Mouse (Mus musculus) cerebellum, postnatal 36 days (tissue): Measurements from ENCODE around the gene 2310079G19Rik.

Experiments used
- DNase-seq, 2 experiments: peaks; one replicate each; pipeline ENCODE4 v3.0.0; 2021 to 2022; ENCODE audit warnings: mixed read lengths in 2 of 2

The 2310079G19Rik gene

DNA sequence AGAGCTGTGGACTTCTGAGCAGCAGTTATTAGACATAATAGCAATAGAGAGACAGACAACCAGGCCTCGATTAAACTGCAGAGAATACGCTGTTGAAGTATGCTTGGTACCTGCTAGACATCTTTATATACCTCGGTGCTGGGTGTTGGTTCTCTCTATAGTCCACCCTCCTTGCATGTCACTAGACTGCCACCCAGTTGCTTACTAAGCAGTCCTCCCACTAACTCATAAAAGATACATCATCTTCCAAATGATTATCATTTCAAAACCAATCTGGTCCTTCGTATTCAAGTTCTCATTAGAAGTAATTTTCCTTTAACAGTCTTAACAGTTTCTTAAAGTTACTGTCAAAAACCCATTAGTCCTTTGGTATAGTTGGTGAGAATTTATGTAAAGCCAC lies at the start of gene 2310079G19Rik:
2310079G19Rik (minus strand) TSS at position 101 of the 400 bp plus-strand sequence.
- DNase-seq = no peak

- no peak for DNase-seq
These were observed 44.1 kb upstream of the 2310079G19Rik start, which contains the start of gene Krtap27-1 for GRCm38 (mm10) chr16:88671571-88671970. Krtap27-1 (minus strand) TSS chr16:88671671.

DNA sequence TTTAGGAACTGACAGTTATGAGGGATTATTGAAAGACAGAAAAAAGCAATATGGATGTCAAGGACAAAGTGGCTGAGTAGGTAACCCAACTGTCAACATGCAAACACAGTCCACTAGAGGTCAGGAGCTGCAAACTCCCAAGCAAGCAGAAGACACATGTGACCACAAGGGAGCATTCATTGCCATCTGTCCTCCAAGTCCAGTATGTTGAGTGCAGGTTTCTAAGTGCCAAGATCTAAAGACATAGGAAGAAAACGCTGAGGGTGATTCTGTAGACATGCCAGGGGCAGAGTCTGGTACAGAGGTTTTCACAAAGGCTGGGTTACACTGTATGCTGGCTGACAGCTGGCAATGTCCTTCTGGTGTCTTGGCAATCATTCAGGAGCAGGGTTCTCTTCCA lies 30.0 kb upstream of the 2310079G19Rik start:
- no peak for DNase-seq

DNA sequence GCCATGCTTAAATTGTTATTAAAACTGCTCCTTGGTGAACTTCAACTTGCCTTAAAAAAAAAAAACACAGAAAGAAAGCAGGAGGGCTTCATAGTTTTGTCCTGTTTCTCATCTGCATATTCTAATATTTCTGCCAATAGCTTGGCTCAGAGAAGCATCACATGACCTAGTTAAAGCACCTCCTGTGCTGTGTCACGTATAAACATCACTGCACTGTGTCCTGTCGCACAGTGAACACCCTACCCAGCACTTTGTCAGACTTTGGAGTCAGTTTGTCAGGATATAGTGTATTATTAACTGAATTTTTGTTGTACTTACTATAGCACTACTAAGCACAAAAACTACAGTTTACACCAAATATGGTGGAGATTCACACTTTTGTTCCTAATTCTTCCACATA lies 24.5 kb upstream of the 2310079G19Rik start:
- DNase-seq = no peak

DNA sequence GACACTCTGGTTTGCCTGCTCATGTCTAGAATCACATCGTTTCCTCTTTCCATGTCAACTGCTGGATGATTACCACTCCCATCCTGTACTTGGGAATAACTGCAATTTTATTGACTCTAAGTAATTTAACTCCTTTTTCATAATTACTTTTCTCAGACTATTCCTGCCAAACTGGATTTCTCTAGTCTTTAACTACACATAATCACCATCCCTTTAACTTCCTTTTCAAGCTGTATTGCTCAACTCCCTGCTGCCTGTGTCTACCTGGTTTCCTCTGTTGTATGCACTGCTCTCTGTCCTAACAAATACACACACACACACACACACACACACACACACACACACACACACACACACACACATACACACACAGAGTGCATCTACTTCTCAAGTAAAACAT lies 23.6 kb upstream of the 2310079G19Rik start:
- no peak for DNase-seq

- no peak for DNase-seq
These were observed 19.9 kb upstream of the 2310079G19Rik start, which contains the start of gene Krtap26-1 for GRCm38 (mm10) chr16:88647358-88647846. Krtap26-1 (minus strand) TSS chr16:88647796.

DNA sequence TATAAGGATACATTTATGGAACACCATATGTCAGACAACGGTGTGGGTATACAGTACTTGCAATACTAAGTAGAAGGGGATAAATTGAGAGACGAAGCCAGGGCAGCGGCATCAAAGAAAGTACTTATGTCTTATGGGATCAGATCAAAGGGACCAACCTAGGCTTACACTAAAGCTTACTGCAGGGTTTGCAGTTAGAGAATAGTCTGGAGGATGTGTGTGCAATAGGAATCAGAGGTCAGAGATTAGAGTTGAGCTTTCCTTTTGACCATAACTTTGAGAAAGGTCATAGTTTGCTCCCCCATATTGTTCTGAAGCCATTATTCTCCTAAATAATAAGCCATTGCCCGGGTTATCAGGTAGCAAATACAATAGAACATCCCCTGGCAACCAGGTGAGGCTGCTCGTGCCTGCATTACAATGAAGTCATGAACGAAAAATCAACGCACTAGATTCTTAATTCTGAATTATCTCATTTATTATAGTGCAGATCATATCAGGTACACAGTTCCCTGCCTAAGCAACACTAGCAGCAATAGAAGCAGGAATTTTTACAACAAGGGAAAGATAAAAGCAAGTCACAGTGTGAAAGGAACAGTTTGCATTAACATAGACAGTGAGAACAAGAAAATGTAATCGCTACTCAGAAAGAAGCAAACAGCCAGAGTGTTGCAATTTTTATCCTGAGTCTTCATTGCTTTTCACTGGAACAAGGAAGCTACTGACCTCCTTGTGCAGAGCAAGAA lies 19.1 kb upstream of the 2310079G19Rik start:
- no peak for DNase-seq

DNA sequence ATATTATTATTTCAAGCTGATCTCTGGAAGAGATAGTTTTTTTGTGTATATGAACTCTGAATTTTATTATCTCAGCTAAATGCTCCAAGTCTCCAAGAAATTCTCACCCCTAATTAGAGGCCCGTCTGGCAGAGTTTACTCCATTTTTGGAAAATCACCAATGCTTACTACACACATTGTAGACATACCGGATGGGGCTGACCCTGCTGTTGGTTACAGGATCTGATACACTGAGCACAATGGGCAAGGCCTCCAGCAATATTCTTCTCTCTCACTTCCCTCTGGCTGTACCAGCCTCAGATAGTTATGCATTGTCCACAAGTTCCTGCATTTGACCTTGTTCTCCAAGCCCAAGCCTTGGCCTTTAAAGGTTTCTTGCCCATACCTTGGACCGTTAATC lies 12.6 kb upstream of the 2310079G19Rik start:
- DNase-seq = no peak

GRCm38 (mm10) chr16:88635142-88635541 lies 7.7 kb upstream of the 2310079G19Rik start:
- no peak for DNase-seq

GRCm38 (mm10) chr16:88631474-88631873 lies 4.0 kb upstream of the 2310079G19Rik start:
- no peak for DNase-seq

DNA sequence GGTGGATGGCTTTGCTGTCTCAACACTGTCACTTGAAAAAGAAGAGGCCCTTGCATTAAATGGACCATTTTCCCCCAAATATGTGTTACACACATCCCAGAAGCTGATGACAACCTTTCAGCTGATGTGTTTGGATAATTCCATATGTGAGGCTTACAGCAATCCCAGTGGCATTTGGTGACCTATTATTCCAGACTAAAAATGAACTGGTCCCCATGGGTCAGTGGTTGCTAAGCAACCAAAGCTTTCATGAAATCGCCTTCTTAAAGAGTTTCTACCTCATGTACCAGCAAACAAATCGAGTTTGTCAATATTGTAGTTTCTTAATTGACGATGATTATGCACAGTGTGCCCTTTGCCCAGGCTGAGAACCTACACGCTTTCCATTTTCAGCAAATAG lies 14.8 kb downstream of the 2310079G19Rik start:
- no peak for DNase-seq

DNA sequence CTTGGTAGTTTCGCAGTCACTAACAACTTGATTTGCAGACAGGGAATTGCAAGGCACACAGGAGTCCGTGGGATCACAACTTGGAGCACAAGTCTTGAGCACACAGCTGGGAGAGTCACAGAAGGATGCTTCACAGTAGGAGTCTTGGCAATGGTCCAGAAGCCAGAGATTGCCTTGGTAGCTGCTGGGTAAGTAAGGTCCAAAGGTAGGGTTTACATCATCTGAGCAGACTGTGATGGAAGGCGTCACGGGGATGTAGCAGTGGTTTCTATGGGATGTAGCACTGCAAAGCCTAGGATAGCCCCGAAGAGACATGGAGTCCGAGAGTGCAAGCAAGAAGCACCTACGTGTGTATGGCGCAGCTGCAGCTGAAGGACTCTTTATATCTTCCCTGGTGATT lies 15.5 kb downstream of the 2310079G19Rik start, which contains the start of gene Krtap24-1:
Krtap24-1 (minus strand) TSS at position 358 of the 400 bp plus-strand sequence.
- DNase-seq = no peak

- DNase-seq = no peak
These were observed 22.9 kb downstream of the 2310079G19Rik start for GRCm38 (mm10) chr16:88604570-88604969.

- DNase-seq = no peak
These were observed 25.0 kb downstream of the 2310079G19Rik start for GRCm38 (mm10) chr16:88602464-88602863.

DNA sequence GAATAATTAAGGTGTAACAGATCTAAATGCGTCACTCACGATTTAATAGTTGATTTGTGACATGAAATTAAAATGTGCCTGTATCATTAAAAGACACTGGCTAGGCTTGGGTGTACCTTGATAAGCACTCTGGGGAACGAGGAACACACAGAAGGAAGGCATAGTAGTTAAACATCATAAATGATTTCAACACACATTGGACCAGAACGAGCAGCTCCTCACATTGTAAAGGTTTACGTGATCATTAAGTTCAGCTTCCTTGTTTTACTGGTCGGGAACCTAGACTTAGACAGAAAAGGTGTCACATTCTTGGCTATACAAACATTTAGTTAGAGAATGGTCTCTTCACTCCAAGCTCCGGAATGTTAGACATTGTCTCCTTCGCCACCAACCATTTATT lies 27.2 kb downstream of the 2310079G19Rik start:
- no peak for DNase-seq

DNA sequence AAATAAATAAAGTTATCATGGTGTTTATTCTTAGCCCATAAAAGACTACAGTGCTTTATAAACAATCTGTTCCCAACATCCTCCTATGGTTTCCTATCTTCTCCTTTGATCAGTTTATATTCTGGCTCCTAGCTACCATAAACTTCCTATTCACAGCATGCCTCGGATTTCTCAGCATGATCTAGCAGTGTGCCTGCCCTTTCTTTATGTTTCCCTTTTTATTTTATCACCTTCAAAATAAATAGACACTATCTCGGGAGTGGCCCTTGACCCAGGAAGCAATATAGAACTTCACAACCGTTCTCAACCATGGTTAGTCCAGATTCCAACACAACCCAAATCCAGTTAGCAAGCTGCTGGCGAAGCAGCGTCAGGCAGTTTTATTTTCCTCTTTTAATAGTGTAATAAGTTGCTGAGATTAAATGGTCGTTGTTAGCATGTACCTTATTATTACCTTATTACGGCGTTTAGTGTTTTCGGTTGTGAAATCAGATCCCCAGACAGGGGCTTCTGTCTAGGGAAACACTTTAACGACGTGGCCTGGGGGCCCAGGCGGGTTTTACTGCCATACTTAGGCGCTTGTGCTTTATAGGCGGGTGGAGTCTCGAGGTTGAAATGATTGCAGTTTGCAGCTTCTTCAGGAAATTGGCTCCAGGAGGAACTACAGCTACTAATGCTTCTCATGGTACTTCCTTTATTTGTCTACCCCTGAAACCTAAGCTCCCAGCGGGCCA lies 27.8 kb downstream of the 2310079G19Rik start:
- DNase-seq = no peak

DNA sequence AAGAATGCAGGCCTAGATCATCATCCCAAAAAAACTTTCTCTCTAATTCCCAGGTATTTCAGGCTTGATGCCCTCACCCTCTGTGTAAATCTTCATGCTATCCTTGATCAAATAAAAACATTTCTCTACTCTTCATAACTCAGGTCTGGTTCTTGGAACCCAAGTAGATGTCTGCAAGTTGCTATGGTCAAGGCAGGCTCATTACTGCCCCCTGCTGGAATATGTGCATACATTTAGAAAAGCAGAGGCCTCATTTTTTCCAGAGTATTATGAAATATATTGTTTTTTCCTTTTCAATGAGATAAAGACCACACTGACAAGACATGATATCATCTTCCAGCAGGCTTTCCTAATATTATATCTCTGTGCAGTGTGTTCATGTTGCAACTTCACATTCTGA lies 34.7 kb downstream of the 2310079G19Rik start:
- DNase-seq = no peak

- no peak for DNase-seq
These were observed 44.1 kb downstream of the 2310079G19Rik start for GRCm38 (mm10) chr16:88583338-88583737.
